Mouse (Mus musculus) MEL (cell line): ENCODE results near the gene Aatk.

Experiments
- JUND ChIP-seq: IDR thresholded peaks from 2 replicates; pipeline ENCODE4 v1.6.1; 2011; ENCODE audit warnings: low read depth, mild to moderate bottlenecking, improper control_type of control experiment, low read length
- POLR2AphosphoS2 ChIP-seq: IDR thresholded peaks from 2 replicates; pipeline ENCODE4 v1.6.1; 2011; ENCODE audit warnings: low read length, improper control_type of control experiment
- RAD21 ChIP-seq: IDR thresholded peaks from 2 replicates; pipeline ENCODE4 v1.6.1; 2011; ENCODE audit warnings: mild to moderate bottlenecking, low read depth, low read length, improper control_type of control experiment
- ZMIZ1 ChIP-seq: IDR thresholded peaks from 2 replicates; pipeline ENCODE4 v1.6.1; 2012; ENCODE audit warnings: low read depth, mild to moderate bottlenecking, inconsistent platforms, low read length, improper control_type of control experiment, moderate library complexity

GRCm38 (mm10) chr11:120049067-120049466 is 2.1 kb upstream of the Aatk start:
- TF ChIP-seq RAD21 (no peak), POLR2AphosphoS2 (no peak), JUND (no peak), ZMIZ1 (no peak)
